Mouse (Mus musculus): ENCODE measurements around the gene Vmn1r101.
"Not testable (repeated sequence)": the region's sequence is repeated elsewhere in the genome, so short reads cannot be mapped to it uniquely, and the experiment has no call there.

Gene Vmn1r101

DNA sequence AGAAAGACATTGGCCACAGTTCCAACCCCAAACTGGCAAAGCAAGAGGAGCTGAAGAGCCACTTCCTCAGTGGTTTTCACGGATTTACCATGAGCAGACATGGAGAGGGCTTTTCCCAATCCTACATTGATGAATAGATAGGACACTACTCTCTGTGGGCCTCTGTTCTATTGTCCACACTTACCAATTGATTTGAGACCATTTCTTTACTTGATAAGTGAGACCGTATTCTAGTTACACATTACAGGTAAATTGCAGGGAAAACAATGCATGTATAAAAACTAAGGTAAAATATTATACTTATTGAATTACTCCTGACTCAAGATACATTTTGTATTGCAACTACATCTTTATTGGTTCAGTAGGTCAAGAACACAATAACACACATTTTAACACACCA lies at the start of gene Vmn1r101:
TSS of gene Vmn1r101 (minus strand) at position 101 of the 400 bp plus-strand sequence.
- not testable (repeated sequence) for DNase-seq (ENCODE audit: low read depth, low spot score)

DNA sequence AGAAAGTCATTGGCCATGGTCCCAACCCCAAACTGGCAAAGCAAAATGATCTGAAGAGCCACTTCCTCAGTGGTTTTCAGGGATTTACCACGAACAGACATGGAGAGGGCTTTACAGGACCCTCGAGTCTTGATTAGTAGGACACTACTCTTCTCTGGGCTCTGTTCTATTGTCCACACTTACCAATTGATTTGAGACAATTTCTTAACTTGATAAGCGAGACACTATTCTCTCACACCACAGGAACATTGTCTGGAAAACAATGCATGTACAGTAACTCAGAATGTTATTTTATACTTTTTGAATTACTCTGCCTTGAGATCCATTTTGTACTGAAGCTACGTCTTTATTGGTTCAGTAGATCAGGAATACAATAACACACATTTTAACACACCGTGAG lies 32.4 kb upstream of the Vmn1r101 start, which contains the start of gene Gm10670:
TSS of gene Gm10670 (minus strand) at position 101 of the 400 bp plus-strand sequence.
- DNase-seq (ENCODE audit: low read depth, low spot score), result not testable (repeated sequence)

DNA sequence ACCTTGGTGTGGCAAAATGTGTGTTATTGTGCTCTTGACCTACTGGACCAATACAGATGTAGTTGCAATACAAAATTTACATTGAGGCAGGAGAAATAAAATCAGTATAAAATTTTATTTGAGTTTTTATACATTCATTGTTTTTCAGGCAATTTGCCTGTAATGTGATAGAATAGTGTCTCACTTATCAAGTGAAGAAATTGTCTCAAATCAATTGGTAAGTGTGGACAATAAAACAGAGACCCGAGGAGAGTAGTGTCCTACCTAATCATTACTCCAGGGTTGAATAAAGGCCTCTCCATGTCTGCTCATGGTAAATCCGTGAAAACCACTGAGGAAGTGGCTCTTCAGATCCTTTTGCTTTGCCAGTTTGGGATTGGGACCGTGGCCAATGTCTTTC lies 24.8 kb downstream of the Vmn1r101 start, which contains the start of gene Vmn1r100:
TSS of gene Vmn1r100 (plus strand) at position 301 of the 400 bp plus-strand sequence.
- DNase-seq (ENCODE audit: low read depth, low spot score), result not testable (repeated sequence)

Measured in 3T3-L1 (cell line).